Mouse (Mus musculus) thymus, adult 2 months (tissue): Measurements from ENCODE around the gene Lhpp.

Experiments
- CTCF ChIP-seq: fragments of 200-500 bp; IDR thresholded peaks from 2 replicates; pipeline ENCODE4 v1.5.1; 2012; ENCODE audit warnings: mild to moderate bottlenecking, control low read depth, low read length, moderate library complexity, borderline replicate concordance; ENCODE audit not compliant: control insufficient read depth, poor library complexity, insufficient read depth; ENCODE audit errors: extremely low read depth
- POLR2A ChIP-seq: fragments of 200-500 bp; IDR thresholded peaks from 2 replicates; pipeline ENCODE4 v1.6.1; 2012; ENCODE audit warnings: mild to moderate bottlenecking, low read length, control low read depth, moderate library complexity; ENCODE audit not compliant: control insufficient read depth, poor library complexity, insufficient read depth; ENCODE audit errors: extremely low read depth

DNA sequence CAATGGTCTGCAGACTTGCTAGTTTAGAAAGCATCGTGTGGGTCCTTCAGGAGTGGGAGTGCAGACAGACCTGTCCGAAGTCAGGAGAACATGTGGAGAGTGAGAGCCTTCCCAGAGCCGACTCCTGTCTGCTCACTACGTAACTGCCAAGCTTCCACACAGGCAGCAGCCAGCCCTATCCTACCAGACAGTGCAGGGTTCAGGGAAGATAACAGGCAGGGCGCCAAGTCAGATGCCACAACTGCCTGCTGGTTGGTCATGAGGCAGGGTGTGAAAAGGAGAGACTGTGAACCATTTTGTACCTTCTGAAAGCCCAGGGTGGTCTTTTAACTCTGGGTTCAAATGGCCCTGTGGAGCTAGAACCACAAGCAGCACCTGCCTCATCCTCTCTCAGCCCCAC, 40.4 kb upstream of the Lhpp start:
- no peak for TF ChIP-seq CTCF
- TF ChIP-seq POLR2A = no peak
